Mouse (Mus musculus): ENCODE results near the gene Olfr1106. TPM values are rescaled to one million over a fixed set of nuclear protein-coding genes. Genes with fewer than 3 reads are reported as not detected.

Gene Olfr1106
- total RNA-seq (2021), result not detected
- long read RNA-seq, experiment 1, result 0 reads
- long read RNA-seq, experiment 2, result 0 reads

GRCm38 (mm10) chr2:87052173-87052572 lies at the start of gene Olfr1106:
Gene Olfr1106, minus strand, starts transcription at chr2:87052273.
- no peak for TF ChIP-seq CTCF (IDR thresholded peaks at IDR 0.05)
- intact Hi-C loops (cut with DNase I), result no loop called here
- DNase-seq, result no peak
- no peak within 1 kb of the TSS for H3K4me3 ChIP-seq
- H3K27ac ChIP-seq, result no peak within 1 kb of the TSS

GRCm38 (mm10) chr2:87095908-87096307 lies 43.8 kb upstream of the Olfr1106 start, which contains the start of gene Olfr1109:
Gene Olfr1109, minus strand, starts transcription at chr2:87096008.
- DNase-seq, result no peak
- H3K27ac ChIP-seq, result no peak within 1 kb of the TSS
- intact Hi-C loops (cut with DNase I), result no loop called here
- no peak for TF ChIP-seq CTCF (IDR thresholded peaks at IDR 0.05)
- no peak within 1 kb of the TSS for H3K4me3 ChIP-seq

- H3K27ac ChIP-seq, result no peak within 1 kb of the TSS
- intact Hi-C loops (cut with DNase I), result no loop called here
- DNase-seq, result no peak
- TF ChIP-seq CTCF (IDR thresholded peaks at IDR 0.05), result no peak
- no peak within 1 kb of the TSS for H3K4me3 ChIP-seq
These were observed 23.6 kb upstream of the Olfr1106 start, which contains the start of gene Olfr1107 for GRCm38 (mm10) chr2:87075717-87076116. Gene Olfr1107, minus strand, starts transcription at chr2:87075817.

- DNase-seq, result no peak
- H3K4me3 ChIP-seq, result no peak within 1 kb of the TSS
- intact Hi-C loops (cut with DNase I), result no loop called here
- TF ChIP-seq CTCF (IDR thresholded peaks at IDR 0.05), result no peak
- no peak within 1 kb of the TSS for H3K27ac ChIP-seq
These were observed 15.6 kb downstream of the Olfr1106 start, which contains the start of gene Olfr1105 for GRCm38 (mm10) chr2:87036431-87036830. Gene Olfr1105, minus strand, starts transcription at chr2:87036531.

- Histone ChIP-seq H3K4me3 (no peak within 1 kb of the TSS), H3K27ac (no peak within 1 kb of the TSS)
- no peak for TF ChIP-seq CTCF (IDR thresholded peaks at IDR 0.05)
- intact Hi-C loops (cut with DNase I), result no loop called here
- no peak for DNase-seq
These were observed 25.1 kb downstream of the Olfr1106 start, which contains the start of gene Olfr1104 for GRCm38 (mm10) chr2:87026980-87027379. Gene Olfr1104, minus strand, starts transcription at chr2:87027080.

GRCm38 (mm10) chr2:86998098-86998497 lies 54.0 kb downstream of the Olfr1106 start, which contains the start of gene Olfr1102:
Gene Olfr1102, plus strand, starts transcription at chr2:86998398.
- intact Hi-C loops (cut with DNase I), result no loop called here
- H3K4me3 ChIP-seq, result no peak within 1 kb of the TSS
- TF ChIP-seq CTCF (IDR thresholded peaks at IDR 0.05), result no peak

More at GRCm38 (mm10) chr2:86998098-86998497, 54.0 kb downstream of the Olfr1106 start, which contains the start of gene Olfr1102:
- DNase-seq, result no peak
- no peak within 1 kb of the TSS for H3K27ac ChIP-seq

Other genes starting within 250 kb of the Olfr1106 start
- gene Olfr141, start 242.3 kb downstream of the Olfr1106 start, total RNA-seq (2021), result not detected
- not detected for gene Olfr1094, start 227.6 kb downstream of the Olfr1106 start, total RNA-seq (2021)
- not detected for gene Olfr1095, start 200.6 kb downstream of the Olfr1106 start, total RNA-seq (2021)
- gene Gm13723, start 177.5 kb downstream of the Olfr1106 start, total RNA-seq (2021), result not detected
- not detected for gene Olfr1097, start 160.1 kb downstream of the Olfr1106 start, total RNA-seq (2021)
- not detected for gene Olfr1098, start 127.7 kb downstream of the Olfr1106 start, total RNA-seq (2021)
- not detected for gene Olfr1099, start 91.6 kb downstream of the Olfr1106 start, total RNA-seq (2021)
- gene Olfr1100, start 72.3 kb downstream of the Olfr1106 start, total RNA-seq (2021), result not detected
- gene Olfr1101, start 61.1 kb downstream of the Olfr1106 start, total RNA-seq (2021), result not detected
- gene Olfr1102, start 53.9 kb downstream of the Olfr1106 start, total RNA-seq (2021), result not detected
- not detected for gene Olfr1104, start 25.2 kb downstream of the Olfr1106 start, total RNA-seq (2021)
- gene Olfr1105, start 15.7 kb downstream of the Olfr1106 start, total RNA-seq (2021), result not detected
- not detected for gene Olfr1107, start 23.5 kb upstream of the Olfr1106 start, total RNA-seq (2021)
- not detected for gene Olfr1109, start 43.7 kb upstream of the Olfr1106 start, total RNA-seq (2021)
- gene Olfr259, start 62.3 kb upstream of the Olfr1106 start, total RNA-seq (2021), result not detected
- not detected for gene Olfr1110, start 88.0 kb upstream of the Olfr1106 start, total RNA-seq (2021)
- not detected for gene Olfr1111, start 100.4 kb upstream of the Olfr1106 start, total RNA-seq (2021)
- gene Olfr1112, start 135.5 kb upstream of the Olfr1106 start, total RNA-seq (2021), result not detected
- not detected for gene Olfr1113, start 156.7 kb upstream of the Olfr1106 start, total RNA-seq (2021)
- not detected for gene Olfr1115, start 195.7 kb upstream of the Olfr1106 start, total RNA-seq (2021)
- gene Olfr1116, start 215.3 kb upstream of the Olfr1106 start, total RNA-seq (2021), result not detected